8 mouse cellular contexts compared by ENCODE assay signal in genomic region chr8:105951057-105951659, GRCm38 (mm10). TPM values are rescaled to one million over a fixed set of nuclear protein-coding genes. Genes with fewer than 3 reads are reported as not detected.
DNase-seq lines count a peak whose midpoint lies in the region; ATAC-seq and TF ChIP-seq lines count a peak whose summit lies in the region.

No protein-coding gene starts in this region.

- no peak overlapping the region for H3K4me3 ChIP-seq in intestine, embryonic 15.5 days (replicated peaks)
- no peak overlapping the region for H3K4me3 ChIP-seq in intestine, postnatal 0 days (ENCODE audit: low read depth, low read length)
- no peak overlapping the region for H3K4me3 ChIP-seq in kidney, embryonic 16.5 days (ENCODE audit: low read length)
- no peak overlapping the region for H3K4me3 ChIP-seq in neural tube, embryonic 15.5 days (replicated peaks)

- no peaks in the 10 kb centered on the region for H3K9me3 ChIP-seq in intestine, embryonic 15.5 days
- H3K9me3 ChIP-seq in intestine, postnatal 0 days (ENCODE audit: control insufficient read depth), result no peaks in the 10 kb centered on the region
- no peaks in the 10 kb centered on the region for H3K9me3 ChIP-seq in kidney, embryonic 16.5 days (ENCODE audit: low read length)
- no peaks in the 10 kb centered on the region for H3K9me3 ChIP-seq in neural tube, embryonic 15.5 days (replicated peaks)

- no peak overlapping the region for H3K4me2 ChIP-seq in intestine, embryonic 15.5 days (replicated peaks)
- H3K4me2 ChIP-seq in intestine, postnatal 0 days (replicated peaks; ENCODE audit: low read depth), result no peak overlapping the region
- no peak overlapping the region for H3K4me2 ChIP-seq in kidney, embryonic 16.5 days (replicated peaks; ENCODE audit: low read depth, low read length)
- no peak overlapping the region for H3K4me2 ChIP-seq in neural tube, embryonic 15.5 days

- ATAC-seq in intestine, embryonic 15.5 days, result 0 out of 2 replicates have a peak, but pooled peaks have one; percentile 21
- no peak for ATAC-seq in intestine, postnatal 0 days
- peak; percentile 58; the same call in 1 of the 2 replicates for ATAC-seq in kidney, embryonic 16.5 days (ENCODE audit: low FRiP score, low TSS enrichment)
- peak; percentile 84 for ATAC-seq in neural tube, embryonic 15.5 days (ENCODE audit: low FRiP score)

- WGBS in intestine, embryonic 15.5 days, result 26% methylated on average over 7 of the region's 7 CpGs
- WGBS in intestine, postnatal 0 days, result 33% methylated on average over 7 of the region's 7 CpGs
- 39% methylated on average over 7 of the region's 7 CpGs for WGBS in kidney, embryonic 16.5 days
- WGBS in neural tube, embryonic 15.5 days, result 68% methylated on average over 7 of the region's 7 CpGs

- H3K27me3 ChIP-seq in intestine, embryonic 15.5 days (replicated peaks), result no peaks in the 10 kb centered on the region
- H3K27me3 ChIP-seq in intestine, postnatal 0 days (replicated peaks; ENCODE audit: control insufficient read depth, insufficient read depth, low read length), result no peaks in the 10 kb centered on the region
- H3K27me3 ChIP-seq in kidney, embryonic 16.5 days (ENCODE audit: insufficient read depth, low read length), result no peaks in the 10 kb centered on the region
- H3K27me3 ChIP-seq in neural tube, embryonic 15.5 days (replicated peaks), result no peaks in the 10 kb centered on the region

- peak; percentile 87 for DNase-seq in brain, embryonic 14.5 days (ENCODE audit: low read depth)
- DNase-seq in heart, adult 9 months (ENCODE audit: low spot score in 2 of 2), result peak; percentile 53 to 56
- no peak for DNase-seq in spleen, adult 12 weeks (ENCODE audit: low spot score)
- DNase-seq in retina, postnatal 1 day, result no peak

- TF ChIP-seq POLR2A in brain, embryonic 14.5 days (IDR thresholded peaks at IDR 0.05; ENCODE audit: borderline replicate concordance, extremely low read depth, insufficient read depth, insufficient read length, poor library complexity, severe bottlenecking), result no peak

- H3K36me3 ChIP-seq in intestine, embryonic 15.5 days, result peaks cover 15% of the 10 kb centered on the region; the same call in 1 of the 2 replicates
- peaks cover 49% of the 10 kb centered on the region for H3K36me3 ChIP-seq in intestine, postnatal 0 days (ENCODE audit: control insufficient read depth, insufficient read depth)
- H3K36me3 ChIP-seq in kidney, embryonic 16.5 days (ENCODE audit: insufficient read depth, low read length), result peaks cover 44% of the 10 kb centered on the region
- H3K36me3 ChIP-seq in neural tube, embryonic 15.5 days, result no peaks in the 10 kb centered on the region

- no peak for TF ChIP-seq CTCF in intestine, postnatal 0 days (IDR thresholded peaks at IDR 0.05; ENCODE audit: low read depth)
- no peak for TF ChIP-seq CTCF in brain, embryonic 14.5 days (IDR thresholded peaks at IDR 0.05; ENCODE audit: borderline replicate concordance, extremely low read depth, insufficient read depth, insufficient read length)

- H3K9ac ChIP-seq in intestine, embryonic 15.5 days, result no peak overlapping the region
- no peak overlapping the region for H3K9ac ChIP-seq in intestine, postnatal 0 days (ENCODE audit: low read depth, low read length)
- no peak overlapping the region for H3K9ac ChIP-seq in kidney, embryonic 16.5 days (replicated peaks; ENCODE audit: low read length)
- H3K9ac ChIP-seq in neural tube, embryonic 15.5 days (replicated peaks), result no peak overlapping the region

- H3K4me1 ChIP-seq in intestine, embryonic 15.5 days (replicated peaks), result peaks cover 7% of the 10 kb centered on the region
- H3K4me1 ChIP-seq in intestine, postnatal 0 days (replicated peaks; ENCODE audit: control insufficient read depth, insufficient read depth, low read length), result no peaks in the 10 kb centered on the region
- H3K4me1 ChIP-seq in kidney, embryonic 16.5 days (ENCODE audit: insufficient read depth, low read length), result peaks cover 12% of the 10 kb centered on the region
- peaks cover 14% of the 10 kb centered on the region for H3K4me1 ChIP-seq in neural tube, embryonic 15.5 days

- no peak overlapping the region for H3K27ac ChIP-seq in intestine, embryonic 15.5 days
- H3K27ac ChIP-seq in intestine, postnatal 0 days (ENCODE audit: low read depth, low read length), result no peak overlapping the region
- no peak overlapping the region; the same call in 1 of the 2 replicates for H3K27ac ChIP-seq in kidney, embryonic 16.5 days (ENCODE audit: low read length)
- peak overlapping the region; percentile 80 for H3K27ac ChIP-seq in neural tube, embryonic 15.5 days (replicated peaks)

RNA-seq across cellular contexts. Expression of gene Lcat, which starts 8.0 kb away (rescaled TPM):
- polyA plus RNA-seq in intestine, embryonic 15.5 days (2015; fragmentation: Nextera tagmentation; extraction: Ambion mirVana), result 2.1 and 2.3 TPM in 2 replicates
- 0.20 and 0.37 TPM in 2 replicates for polyA plus RNA-seq in intestine, postnatal 0 days (2015; fragmentation: Nextera tagmentation; extraction: Ambion mirVana)
- polyA plus RNA-seq in brain, embryonic 14.5 days (2012; rRNA removed), result 2.0 and 2.3 TPM in 2 replicates
- polyA plus RNA-seq in kidney, embryonic 16.5 days (2015; fragmentation: Nextera tagmentation; extraction: Ambion mirVana), result 1.3 and 1.8 TPM in 2 replicates
- 3.1 and 3.3 TPM in 2 replicates for polyA plus RNA-seq in neural tube, embryonic 15.5 days (2015; fragmentation: Nextera tagmentation; extraction: Ambion mirVana)

RNA-seq across cellular contexts. Expression of gene Psmb10, which starts 12.9 kb away (rescaled TPM):
- polyA plus RNA-seq in intestine, embryonic 15.5 days (2015; fragmentation: Nextera tagmentation; extraction: Ambion mirVana), result 76.6 and 99.7 TPM in 2 replicates
- 186 and 204 TPM in 2 replicates for polyA plus RNA-seq in intestine, postnatal 0 days (2015; fragmentation: Nextera tagmentation; extraction: Ambion mirVana)
- polyA plus RNA-seq in brain, embryonic 14.5 days (2012; rRNA removed), result 51.6 and 64.8 TPM in 2 replicates
- polyA plus RNA-seq in kidney, embryonic 16.5 days (2015; fragmentation: Nextera tagmentation; extraction: Ambion mirVana), result 33.3 and 46.5 TPM in 2 replicates
- polyA plus RNA-seq in neural tube, embryonic 15.5 days (2015; fragmentation: Nextera tagmentation; extraction: Ambion mirVana), result 86.8 and 142 TPM in 2 replicates

RNA-seq across cellular contexts. Expression of gene Slc12a4, which starts 14.7 kb away (rescaled TPM):
- 23.9 and 24.0 TPM in 2 replicates for polyA plus RNA-seq in intestine, embryonic 15.5 days (2015; fragmentation: Nextera tagmentation; extraction: Ambion mirVana)
- polyA plus RNA-seq in intestine, postnatal 0 days (2015; fragmentation: Nextera tagmentation; extraction: Ambion mirVana), result 6.8 and 8.0 TPM in 2 replicates
- polyA plus RNA-seq in brain, embryonic 14.5 days (2012; rRNA removed), result 15.2 and 17.0 TPM in 2 replicates
- polyA plus RNA-seq in kidney, embryonic 16.5 days (2015; fragmentation: Nextera tagmentation; extraction: Ambion mirVana), result 36.1 and 36.2 TPM in 2 replicates
- 10.8 and 14.1 TPM in 2 replicates for polyA plus RNA-seq in neural tube, embryonic 15.5 days (2015; fragmentation: Nextera tagmentation; extraction: Ambion mirVana)

RNA-seq across cellular contexts. Expression of gene Ctrl, which starts 17.5 kb away (rescaled TPM):
- polyA plus RNA-seq in intestine, embryonic 15.5 days (2015; fragmentation: Nextera tagmentation; extraction: Ambion mirVana), result 0.82 and 3.2 TPM in 2 replicates
- polyA plus RNA-seq in intestine, postnatal 0 days (2015; fragmentation: Nextera tagmentation; extraction: Ambion mirVana), result 0.63 and 1.4 TPM in 2 replicates
- polyA plus RNA-seq in brain, embryonic 14.5 days (2012; rRNA removed), result 7.8 and 10.2 TPM in 2 replicates
- polyA plus RNA-seq in kidney, embryonic 16.5 days (2015; fragmentation: Nextera tagmentation; extraction: Ambion mirVana), result 0.82 and 1.8 TPM in 2 replicates
- polyA plus RNA-seq in neural tube, embryonic 15.5 days (2015; fragmentation: Nextera tagmentation; extraction: Ambion mirVana), result 3.2 and 3.5 TPM in 2 replicates

RNA-seq across cellular contexts. Expression of gene Dpep3, which starts 28.1 kb away (rescaled TPM):
- not detected in 2 replicates for polyA plus RNA-seq in intestine, embryonic 15.5 days (2015; fragmentation: Nextera tagmentation; extraction: Ambion mirVana)
- not detected in 2 replicates for polyA plus RNA-seq in intestine, postnatal 0 days (2015; fragmentation: Nextera tagmentation; extraction: Ambion mirVana)
- not detected in 2 replicates for polyA plus RNA-seq in brain, embryonic 14.5 days (2012; rRNA removed)
- polyA plus RNA-seq in kidney, embryonic 16.5 days (2015; fragmentation: Nextera tagmentation; extraction: Ambion mirVana), result not detected in 2 replicates
- polyA plus RNA-seq in neural tube, embryonic 15.5 days (2015; fragmentation: Nextera tagmentation; extraction: Ambion mirVana), result not detected in 2 replicates

Comparison
In these comparisons a context has a peak if more than half of its experiments do, and no peak if none do; other contexts are left out.
1. DNase-seq: peak in brain, embryonic 14.5 days (single experiment) and heart, adult 9 months (2 of 2); none in spleen, adult 12 weeks (single experiment) and retina, postnatal 1 day (single experiment).